Mouse (Mus musculus) bone marrow macrophage, adult 2 months (primary cell): ENCODE data around the gene Prim1. TPM values are rescaled to one million over a fixed set of nuclear protein-coding genes. Genes with fewer than 3 reads are reported as not detected.
"Not testable (repeated sequence)": the region's sequence is repeated elsewhere in the genome, so short reads cannot be mapped to it uniquely, and the experiment has no call there.

Experiments used
- H3K27ac ChIP-seq: 2 replicates; pipeline ENCODE4 v1.5.1; 2012; ENCODE audit warnings: low read depth, low read length; ENCODE audit not compliant: insufficient read depth
- H3K4me1 ChIP-seq: 2 replicates; pipeline ENCODE4 v1.6.1; 2012; ENCODE audit warnings: low read length; ENCODE audit not compliant: control insufficient read depth, insufficient read depth
- H3K4me3 ChIP-seq: 2 replicates; pipeline ENCODE4 v1.5.1; 2012; ENCODE audit warnings: mild to moderate bottlenecking, low read length, moderate library complexity; ENCODE audit not compliant: insufficient read depth
- CTCF ChIP-seq: IDR thresholded peaks from 2 replicates; pipeline ENCODE4 v1.5.1; 2012; ENCODE audit warnings: low read depth, mild to moderate bottlenecking, low read length, moderate library complexity
- POLR2A ChIP-seq: IDR thresholded peaks from 2 replicates; pipeline ENCODE4 v1.6.1; 2012; ENCODE audit warnings: mild to moderate bottlenecking, low read depth, low read length, borderline replicate concordance
- polyA plus RNA-seq: library from polyadenylated mRNA; stranded (reverse); fragments of >200 nt; gene quantifications from 2 replicates; pipeline ENCODE4 v1.2.4, GENCODE M21; 2012; ENCODE audit not compliant: missing spikeins, insufficient read depth, insufficient read length

Gene Prim1
- polyA plus RNA-seq, 1 experiment = 14.3 TPM

DNA sequence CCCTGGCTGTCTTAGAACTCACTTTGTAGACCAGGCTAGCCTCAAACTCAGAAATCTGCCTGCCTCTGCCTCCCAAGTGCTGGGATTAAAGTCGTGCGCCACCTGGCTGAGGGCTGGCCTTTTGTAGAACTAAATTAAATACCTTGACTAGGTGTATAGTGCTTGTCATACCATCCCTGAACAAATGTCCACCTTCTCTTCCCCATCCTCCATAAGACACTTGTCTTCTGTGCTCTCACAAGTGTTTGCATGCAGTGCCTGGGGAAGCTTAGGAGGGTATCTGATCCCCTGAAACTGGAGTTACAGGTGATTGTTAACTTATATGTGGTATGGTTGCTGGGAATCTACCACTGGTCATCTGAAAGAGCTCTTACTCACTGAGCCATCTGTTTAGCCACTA lies 35.4 kb downstream of the Prim1 start:
- TF ChIP-seq POLR2A (no peak), CTCF (no peak)
- H3K27ac ChIP-seq = no peak overlapping the region
- no peaks in the 10 kb centered on the region for H3K4me1 ChIP-seq
- H3K4me3 ChIP-seq = no peak overlapping the region

DNA sequence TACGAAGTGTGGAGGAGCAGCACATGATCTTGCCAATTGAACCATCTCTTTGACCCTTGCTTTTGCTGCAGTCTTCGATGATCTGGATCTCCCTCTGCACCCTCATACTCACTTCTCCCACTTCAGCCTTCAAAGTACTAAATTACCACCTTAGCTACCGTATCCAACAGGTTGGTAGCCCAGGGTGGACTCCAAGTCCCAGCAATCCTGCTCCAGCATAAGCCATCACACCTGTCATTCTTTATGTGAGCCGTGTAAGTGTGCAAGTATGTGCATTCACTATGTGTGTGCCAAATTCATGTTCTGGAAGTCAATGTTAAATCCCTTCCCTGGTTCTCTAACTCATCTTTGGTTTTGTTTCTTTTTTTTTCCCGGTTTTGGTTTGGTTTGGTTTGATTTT lies 36.6 kb downstream of the Prim1 start:
- Histone ChIP-seq H3K27ac (no peak overlapping the region), H3K4me1 (no peaks in the 10 kb centered on the region; the same call in 1 of the 2 replicates), H3K4me3 (no peak overlapping the region)
- no peak for TF ChIP-seq CTCF
- TF ChIP-seq POLR2A = no peak

DNA sequence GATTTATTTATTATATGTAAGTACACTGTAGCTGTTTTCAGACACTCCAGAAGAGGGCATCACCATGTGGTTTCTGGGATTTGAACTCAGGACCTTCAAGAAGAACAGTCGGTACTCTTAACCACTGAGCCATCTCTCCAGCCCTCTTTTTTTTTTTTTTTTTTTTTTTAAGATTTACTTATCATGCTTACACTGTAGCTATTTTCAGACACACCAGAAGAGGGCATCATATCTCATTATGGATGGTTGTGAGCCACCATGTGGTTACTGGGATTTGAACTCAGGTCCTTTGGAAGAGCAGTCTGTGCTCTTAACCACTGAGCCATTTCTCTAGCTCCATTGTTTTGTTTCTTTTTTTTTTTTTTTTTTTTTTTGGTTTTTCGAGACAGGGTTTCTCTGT lies 37.2 kb downstream of the Prim1 start:
- not testable (repeated sequence) for H3K4me3 ChIP-seq, H3K27ac ChIP-seq, H3K4me1 ChIP-seq

DNA sequence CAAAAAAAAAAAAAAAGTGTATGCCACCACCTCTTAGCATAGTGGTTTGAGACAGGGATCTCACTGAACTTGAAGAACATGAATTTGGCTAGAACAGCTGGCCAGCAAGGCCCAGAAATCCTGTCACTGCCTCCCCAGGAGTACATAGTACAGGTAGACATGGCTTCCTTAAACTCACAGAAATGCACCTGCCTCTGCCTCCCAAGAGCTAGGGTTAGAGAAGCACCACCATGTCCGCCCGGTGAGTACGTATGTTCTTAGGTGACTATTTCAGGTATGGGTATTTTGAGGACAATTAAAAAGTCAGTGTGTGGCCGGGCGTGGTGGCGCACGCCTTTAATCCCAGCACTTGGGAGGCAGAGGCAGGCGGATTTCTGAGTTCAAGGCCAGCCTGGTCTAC lies 38.0 kb downstream of the Prim1 start:
- peaks cover 8% of the 10 kb centered on the region for H3K4me1 ChIP-seq
- TF ChIP-seq CTCF = no peak
- H3K4me3 ChIP-seq = no peak overlapping the region
- no peak overlapping the region for H3K27ac ChIP-seq

DNA sequence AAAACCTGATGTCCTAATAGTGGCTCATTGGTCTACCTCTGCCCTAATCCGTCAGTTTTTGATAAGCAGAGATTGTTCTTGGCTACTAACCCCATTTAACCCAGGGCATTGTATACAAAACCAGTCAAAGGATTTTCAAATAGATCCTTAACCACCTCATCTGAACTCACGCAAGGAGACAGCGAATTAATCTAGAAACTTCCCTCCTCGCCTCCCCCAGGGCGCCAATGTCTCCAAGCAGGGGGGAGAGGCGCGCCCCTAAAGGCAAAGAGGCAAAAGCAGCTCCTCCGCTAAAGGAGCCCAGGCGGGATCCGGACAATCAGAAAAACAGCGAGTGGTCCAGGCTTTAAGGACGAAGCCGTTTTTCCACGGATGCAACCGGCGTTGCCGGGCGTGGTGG lies 43.2 kb downstream of the Prim1 start:
- peaks cover 27% of the 10 kb centered on the region for H3K4me1 ChIP-seq
- TF ChIP-seq POLR2A (no peak), CTCF (no peak)
- H3K27ac ChIP-seq = peak overlapping the region; percentile 79
- H3K4me3 ChIP-seq = peak overlapping the region; percentile 84

DNA sequence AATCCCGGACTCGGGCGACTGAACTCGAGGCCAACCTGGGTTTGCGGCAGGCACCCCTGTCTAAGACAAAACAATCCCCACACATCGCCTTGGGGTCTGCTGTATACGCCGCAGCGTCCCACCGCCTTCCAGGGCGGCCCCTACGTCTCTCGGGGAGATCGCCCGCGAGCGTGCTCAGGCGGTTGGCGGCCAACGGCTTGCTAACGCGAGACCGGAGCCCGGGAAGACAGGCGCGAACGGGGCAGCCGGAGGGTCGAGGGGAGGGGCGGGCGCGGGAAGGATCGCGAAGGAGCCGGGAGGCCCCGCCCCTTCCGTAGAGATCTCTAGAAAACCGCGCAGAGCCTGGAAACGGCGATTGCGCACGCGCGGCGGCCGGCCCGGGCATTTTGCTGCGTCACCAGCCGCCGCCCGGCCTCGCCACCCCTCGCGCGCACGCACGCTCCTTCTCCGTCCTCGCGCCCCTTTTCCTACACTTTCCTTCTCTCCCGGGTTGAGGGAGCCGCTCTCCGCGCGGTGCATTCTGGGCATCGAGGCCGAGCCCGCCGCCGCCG lies 43.7 kb downstream of the Prim1 start, which contains the start of gene Ptges3:
Gene Ptges3, plus strand, starts transcription at position 354 of the 551 bp plus-strand sequence.
- peak within 1 kb of the TSS; percentile 85 for H3K27ac ChIP-seq
- TF ChIP-seq POLR2A = no peak
- H3K4me1 ChIP-seq = peaks cover 30% of the 10 kb centered on the region
- peak within 1 kb of the TSS; percentile 84 for H3K4me3 ChIP-seq

DNA sequence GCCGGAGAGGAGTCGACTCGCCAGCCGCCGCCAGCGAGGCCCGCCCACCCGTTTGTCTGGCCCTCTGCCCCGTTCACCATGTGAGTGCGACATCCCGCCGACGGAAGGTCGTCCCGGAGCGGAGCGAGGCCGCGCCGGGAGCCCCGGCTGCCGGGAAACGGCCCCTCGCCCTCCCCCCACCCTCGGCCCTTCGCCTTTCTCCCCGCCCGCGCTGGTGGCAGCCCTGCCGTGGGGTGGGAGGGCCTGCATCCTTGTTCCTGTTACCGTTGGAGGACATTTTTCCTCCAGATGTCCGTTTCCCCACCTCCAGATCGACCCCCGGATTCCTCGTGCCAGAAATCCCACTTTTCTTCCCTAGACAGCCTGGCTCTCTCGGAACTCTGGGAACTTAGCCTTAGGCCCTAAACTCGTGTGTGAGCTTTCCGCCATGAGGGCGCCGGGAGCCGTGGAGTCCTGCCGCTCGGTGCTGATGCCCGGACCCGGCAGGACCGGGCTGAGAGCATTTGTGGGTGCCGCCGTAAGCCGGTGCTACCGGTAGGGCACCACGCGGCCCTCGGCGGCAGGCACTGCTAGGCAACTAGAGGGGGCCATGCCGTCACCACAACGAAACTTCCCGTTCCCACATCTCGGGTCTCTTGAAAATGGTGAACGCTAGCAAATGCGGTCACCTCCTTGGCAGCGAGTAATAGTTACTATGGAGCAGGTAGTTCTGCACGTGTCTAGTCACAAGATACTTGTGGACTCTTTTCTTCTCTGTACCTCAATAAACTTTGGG lies 44.4 kb downstream of the Prim1 start:
- TF ChIP-seq CTCF (no peak), POLR2A (no peak)
- peaks cover 34% of the 10 kb centered on the region for H3K4me1 ChIP-seq
- peak overlapping the region; percentile 85 for H3K27ac ChIP-seq
- peak overlapping the region; percentile 84 for H3K4me3 ChIP-seq

DNA sequence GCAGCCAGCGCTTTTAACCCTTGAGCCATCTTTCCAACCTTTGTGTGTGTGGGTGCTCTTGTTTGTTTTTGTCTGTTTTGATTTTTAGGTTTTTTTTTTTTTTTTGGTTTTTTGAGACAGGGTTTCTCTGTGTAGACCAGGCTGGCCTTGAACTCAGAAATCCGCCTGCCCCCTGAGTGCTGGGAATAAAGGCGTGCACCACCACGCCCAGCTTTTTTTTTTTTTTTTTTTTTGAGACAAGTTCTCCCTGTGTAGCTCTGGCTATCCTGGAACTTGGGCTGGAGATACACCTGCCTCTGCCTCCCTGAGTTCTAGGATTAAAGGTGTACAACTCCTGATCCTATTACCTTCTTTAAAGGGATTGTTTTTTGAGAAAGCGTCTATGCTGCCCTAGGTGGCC lies 46.1 kb downstream of the Prim1 start:
- Histone ChIP-seq H3K27ac (no peak overlapping the region), H3K4me3 (peak overlapping the region; percentile 84), H3K4me1 (peaks cover 40% of the 10 kb centered on the region)
- TF ChIP-seq POLR2A = no peak
- TF ChIP-seq CTCF = no peak

DNA sequence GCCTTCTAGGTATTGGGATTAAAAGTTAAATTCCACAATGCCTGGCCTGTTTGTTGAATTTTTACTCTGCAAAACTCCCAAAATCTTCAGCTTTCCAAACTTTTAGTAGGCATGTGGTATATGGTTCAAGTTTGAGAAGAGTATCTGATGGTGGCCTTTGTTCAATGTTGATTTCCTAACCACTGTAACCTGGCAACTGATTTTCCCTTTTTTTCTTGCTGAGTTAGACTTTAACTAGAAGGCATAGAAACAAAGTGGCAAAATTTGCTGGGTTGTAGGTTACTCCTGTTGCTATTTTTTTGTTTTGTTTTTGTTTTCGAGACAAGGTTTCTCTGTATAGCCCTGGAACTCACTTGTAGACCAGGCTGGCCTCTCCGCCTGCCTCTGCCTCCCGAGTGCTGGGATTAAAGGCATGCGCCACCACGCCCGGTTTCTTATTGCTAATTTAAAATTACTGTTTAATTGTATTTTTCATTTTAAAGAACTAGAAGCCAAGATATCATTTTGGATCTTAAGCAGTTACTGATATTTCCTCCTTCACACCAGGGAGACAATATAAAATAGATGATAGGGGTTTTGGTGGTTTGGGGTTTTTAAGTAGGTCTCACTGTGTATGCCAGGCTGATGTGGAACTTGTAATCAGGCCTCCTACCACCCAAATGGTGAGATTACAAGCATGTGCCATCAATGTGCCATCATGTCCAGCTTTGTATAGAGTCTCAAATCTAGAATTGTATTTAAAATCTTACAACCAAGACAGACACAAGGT lies 47.4 kb downstream of the Prim1 start:
- Histone ChIP-seq H3K4me3 (no peak overlapping the region), H3K4me1 (peaks cover 35% of the 10 kb centered on the region), H3K27ac (no peak overlapping the region)
- no peak for TF ChIP-seq POLR2A

DNA sequence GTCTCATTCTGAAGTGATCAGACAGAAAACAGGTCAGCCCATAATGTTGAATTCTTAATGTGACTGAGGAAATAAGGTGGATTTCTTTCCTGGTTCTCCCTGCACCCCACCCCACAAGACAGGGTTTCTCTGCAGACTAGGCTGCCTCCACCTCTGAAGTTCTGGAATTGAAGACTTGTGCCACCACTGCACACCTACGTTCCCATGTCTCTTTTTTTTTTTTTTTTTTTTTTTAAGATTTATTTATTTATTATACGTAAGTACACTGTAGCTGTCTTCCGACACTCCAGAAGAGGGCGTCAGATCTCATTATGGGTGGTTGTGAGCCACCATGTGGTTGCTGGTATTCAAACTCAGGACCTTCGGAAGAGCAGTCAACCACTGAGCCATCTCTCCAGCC lies 51.1 kb downstream of the Prim1 start:
- no peak overlapping the region for H3K4me3 ChIP-seq
- H3K27ac ChIP-seq = no peak overlapping the region
- no peak for TF ChIP-seq POLR2A
- no peak for TF ChIP-seq CTCF
- H3K4me1 ChIP-seq = peaks cover 30% of the 10 kb centered on the region
